Mouse (Mus musculus) embryonic facial prominence, embryonic 11.5 days (tissue): ENCODE results near the gene Hivep3. TPM values are rescaled to one million over a fixed set of nuclear protein-coding genes. Genes with fewer than 3 reads are reported as not detected.
A peak's percentile ranks its signal among the peaks of the same experiment; 100 is the strongest.

Source experiments
- ATAC-seq: fragments of 200-750 bp; cut with Nextera tagmentation; replicated peaks from 2 replicates; pipeline ENCODE4 v1.8.0; 2017; ENCODE audit warnings: low read depth; ENCODE audit not compliant: insufficient number of reproducible peaks, low FRiP score, low TSS enrichment
- DNase-seq: peaks from one replicate; pipeline ENCODE4 v3.0.0-alpha.2; 2015; ENCODE audit warnings: low spot score
- H3K27ac ChIP-seq: fragments of 300-500 bp; sonication (generic); replicated peaks from 2 replicates; pipeline ENCODE4 v1.5.1; 2014; ENCODE audit warnings: mild to moderate bottlenecking, low read depth, low read length, control low read depth
- H3K27me3 ChIP-seq: fragments of 300-500 bp; sonication (generic); 2 replicates; pipeline ENCODE4 v1.6.1; 2014; ENCODE audit warnings: mild to moderate bottlenecking, low read length, moderate library complexity, mixed read lengths; ENCODE audit not compliant: control insufficient read depth, insufficient read depth
- H3K36me3 ChIP-seq: fragments of 300-500 bp; sonication (generic); replicated peaks from 2 replicates; pipeline ENCODE4 v1.6.1; 2014; ENCODE audit warnings: low read depth, mild to moderate bottlenecking, low read length, moderate library complexity, mixed read lengths; ENCODE audit not compliant: control insufficient read depth, insufficient read depth
- H3K4me1 ChIP-seq: fragments of 300-500 bp; sonication (generic); 2 replicates; pipeline ENCODE4 v1.6.1; 2014; ENCODE audit warnings: low read length, mixed read lengths; ENCODE audit not compliant: control insufficient read depth, insufficient read depth
- H3K4me2 ChIP-seq: fragments of 300-500 bp; sonication (generic); 2 replicates; pipeline ENCODE4 v1.6.1; 2014; ENCODE audit warnings: low read depth, mild to moderate bottlenecking, control low read depth, low read length, moderate library complexity
- H3K4me3 ChIP-seq: fragments of 300-500 bp; sonication (generic); 2 replicates; pipeline ENCODE4 v1.5.1; 2014; ENCODE audit warnings: low read depth, low read length, control low read depth
- H3K9ac ChIP-seq: fragments of 300-500 bp; sonication (generic); replicated peaks from 2 replicates; pipeline ENCODE4 v1.6.1; 2014; ENCODE audit warnings: mild to moderate bottlenecking, control low read depth, low read length
- H3K9me3 ChIP-seq: fragments of 300-500 bp; sonication (generic); replicated peaks from 2 replicates; pipeline ENCODE4 v1.6.1; 2016; ENCODE audit warnings: mild to moderate bottlenecking, low read length, inconsistent platforms, mixed read lengths; ENCODE audit not compliant: control insufficient read depth
- WGBS: fragments of 180-500 bp; shearing (Covaris S2); extraction: QIAGEN DNeasy Blood & Tissue Kit; methylation state at CpG from one replicate; pipeline ENCODE4 v1.1.7; 2014; 5-methylcytosine and 5-hydroxymethylcytosine counted together
- polyA plus RNA-seq: library from polyadenylated mRNA; unstranded; fragments of >200 nt; fragmentation: Nextera tagmentation; extraction: Ambion mirVana; gene quantifications from 2 replicates; pipeline ENCODE4 v1.2.1, GENCODE M21; 2014

Gene Hivep3
- 1.6 and 2.4 TPM in 2 replicates for polyA plus RNA-seq

- H3K27ac ChIP-seq, result no peak within 1 kb of the TSS
- H3K27me3 ChIP-seq, result peaks cover 4% of the 10 kb centered on the region
- H3K9me3 ChIP-seq, result no peaks in the 10 kb centered on the region
- no peaks in the 10 kb centered on the region; the same call in 1 of the 2 replicates for H3K4me1 ChIP-seq
- H3K36me3 ChIP-seq, result no peaks in the 10 kb centered on the region
- H3K9ac ChIP-seq, result peak within 1 kb of the TSS; percentile 54
- DNase-seq (peak; percentile 98), ATAC-seq (peak; percentile 98)
- peak within 1 kb of the TSS; percentile 73 for H3K4me3 ChIP-seq
- peak within 1 kb of the TSS; percentile 100 for H3K4me2 ChIP-seq
- WGBS, result under 1% methylated on average over 47 of the region's 47 CpGs
Measured at GRCm38 (mm10) chr4:119733184-119733880, at the start of gene Hivep3. Hivep3 (plus strand) TSS chr4:119733784.

DNA sequence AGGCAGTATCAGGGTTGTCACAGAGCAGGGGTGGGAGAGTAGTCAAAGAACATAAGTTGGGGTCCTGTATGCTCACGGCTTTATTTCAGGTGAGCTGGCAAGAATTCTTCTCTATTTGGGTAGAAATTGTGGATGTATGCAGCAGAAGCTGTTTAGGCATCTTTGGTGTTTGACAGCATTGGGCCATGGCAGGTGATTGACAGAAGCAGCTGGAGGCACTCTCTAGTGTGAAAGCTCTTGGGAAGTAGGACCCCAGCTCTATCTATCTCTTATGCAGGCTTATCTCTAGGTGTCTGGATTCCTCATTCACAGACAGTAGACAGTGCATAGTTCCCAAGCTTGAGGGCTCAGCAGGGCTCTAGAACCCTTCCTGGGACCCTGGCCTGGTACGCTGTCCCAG, 47.8 kb upstream of the Hivep3 start:
- ATAC-seq (no peak), DNase-seq (no peak)
- no peaks in the 10 kb centered on the region for H3K9me3 ChIP-seq
- H3K4me1 ChIP-seq, result no peaks in the 10 kb centered on the region
- H3K9ac ChIP-seq, result no peak overlapping the region
- no peak overlapping the region for H3K4me2 ChIP-seq
- no peak overlapping the region for H3K4me3 ChIP-seq
- no peaks in the 10 kb centered on the region for H3K36me3 ChIP-seq
- no peaks in the 10 kb centered on the region for H3K27me3 ChIP-seq
- 91% methylated on average over 2 of the region's 2 CpGs for WGBS
- H3K27ac ChIP-seq, result no peak overlapping the region

DNA sequence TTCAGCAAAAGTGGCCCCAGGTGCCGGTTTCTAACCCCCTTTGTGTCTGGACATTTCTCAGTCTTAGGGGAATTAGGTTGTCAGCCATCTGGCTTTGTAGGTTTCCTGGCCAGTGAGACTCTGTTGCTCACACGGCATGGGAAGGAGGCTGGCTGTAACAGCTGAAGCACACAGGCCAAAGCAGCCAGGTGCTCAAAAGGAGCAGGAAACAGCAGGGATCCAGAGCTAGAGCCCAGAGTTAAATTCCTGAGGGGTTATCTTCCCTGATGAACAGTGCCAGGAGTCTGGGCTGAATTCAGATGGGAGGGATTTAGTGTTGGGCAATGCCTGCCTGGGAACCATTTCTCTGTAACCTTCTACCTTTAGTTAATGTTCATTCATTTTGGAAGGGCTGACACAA, 35.2 kb upstream of the Hivep3 start:
- H3K9ac ChIP-seq, result no peak overlapping the region

GRCm38 (mm10) chr4:119701269-119701954, 32.2 kb upstream of the Hivep3 start:
- Histone ChIP-seq H3K4me1 (no peaks in the 10 kb centered on the region), H3K9ac (no peak overlapping the region), H3K36me3 (no peaks in the 10 kb centered on the region), H3K4me3 (no peak overlapping the region), H3K27me3 (no peaks in the 10 kb centered on the region), H3K27ac (no peak overlapping the region), H3K4me2 (no peak overlapping the region), H3K9me3 (no peaks in the 10 kb centered on the region)
- no peak for DNase-seq
- no peak for ATAC-seq
- 85% methylated on average over 11 of the region's 11 CpGs for WGBS

More for the DNA sequence above, 35.2 kb upstream of the Hivep3 start:
- WGBS, result 44% methylated on average over 2 of the region's 2 CpGs
- DNase-seq (no peak), ATAC-seq (no peak)
- H3K36me3 ChIP-seq, result no peaks in the 10 kb centered on the region
- H3K9me3 ChIP-seq, result no peaks in the 10 kb centered on the region
- H3K4me1 ChIP-seq, result no peaks in the 10 kb centered on the region
- H3K4me2 ChIP-seq, result no peak overlapping the region
- H3K27me3 ChIP-seq, result no peaks in the 10 kb centered on the region
- no peak overlapping the region for H3K4me3 ChIP-seq
- no peak overlapping the region for H3K27ac ChIP-seq

- no peak for DNase-seq
- Histone ChIP-seq H3K9me3 (no peaks in the 10 kb centered on the region), H3K4me2 (no peak overlapping the region), H3K4me1 (no peaks in the 10 kb centered on the region), H3K9ac (no peak overlapping the region), H3K27ac (no peak overlapping the region), H3K27me3 (no peaks in the 10 kb centered on the region), H3K36me3 (no peaks in the 10 kb centered on the region), H3K4me3 (no peak overlapping the region)
- no peak for ATAC-seq
- 86% methylated on average over 8 of the region's 8 CpGs for WGBS
Measured at GRCm38 (mm10) chr4:119703965-119704364, 29.6 kb upstream of the Hivep3 start.

DNA sequence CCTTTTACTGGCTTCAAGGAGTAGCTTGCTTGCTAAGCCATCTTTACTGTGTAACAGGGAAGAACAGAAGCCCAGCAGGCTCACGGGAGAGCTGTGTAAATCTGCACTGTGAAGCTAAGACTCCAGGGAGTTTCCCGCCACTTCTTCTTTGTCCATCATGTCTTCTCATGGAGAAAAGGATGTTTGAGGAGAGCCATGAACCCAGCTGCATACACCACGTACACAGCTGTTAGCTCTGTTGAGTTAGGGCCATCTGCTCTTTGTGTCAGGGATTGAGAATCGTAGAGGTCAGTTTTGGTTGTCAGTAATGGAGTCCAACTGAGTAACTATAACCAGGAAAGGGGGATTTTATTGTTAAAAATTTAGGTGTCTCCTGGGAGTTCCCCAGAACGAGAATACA, 26.3 kb upstream of the Hivep3 start:
- DNase-seq (no peak), ATAC-seq (no peak)
- Histone ChIP-seq H3K9ac (no peak overlapping the region), H3K36me3 (no peaks in the 10 kb centered on the region), H3K27ac (no peak overlapping the region), H3K4me2 (no peak overlapping the region), H3K9me3 (no peaks in the 10 kb centered on the region), H3K4me3 (no peak overlapping the region), H3K4me1 (no peaks in the 10 kb centered on the region), H3K27me3 (no peaks in the 10 kb centered on the region)
- 65% methylated on average over 5 of the region's 5 CpGs for WGBS

- Histone ChIP-seq H3K4me1 (no peaks in the 10 kb centered on the region), H3K36me3 (no peaks in the 10 kb centered on the region), H3K27ac (no peak overlapping the region), H3K4me2 (no peak overlapping the region), H3K9me3 (no peaks in the 10 kb centered on the region), H3K27me3 (no peaks in the 10 kb centered on the region), H3K4me3 (no peak overlapping the region), H3K9ac (no peak overlapping the region)
- ATAC-seq, result no peak
- 26% methylated on average over 3 of the region's 3 CpGs for WGBS
- DNase-seq, result no peak
Measured at GRCm38 (mm10) chr4:119707751-119708150, 25.8 kb upstream of the Hivep3 start.

GRCm38 (mm10) chr4:119710208-119710607, 23.4 kb upstream of the Hivep3 start:
- Histone ChIP-seq H3K36me3 (no peaks in the 10 kb centered on the region), H3K27ac (no peak overlapping the region), H3K9ac (no peak overlapping the region), H3K4me1 (no peaks in the 10 kb centered on the region), H3K4me3 (no peak overlapping the region), H3K4me2 (no peak overlapping the region), H3K27me3 (no peaks in the 10 kb centered on the region), H3K9me3 (no peaks in the 10 kb centered on the region)
- DNase-seq (no peak), ATAC-seq (no peak)
- WGBS, result 75% methylated on average over 4 of the region's 4 CpGs
